Mouse (Mus musculus) megakaryocyte, embryonic 14.5 days (primary cell): ENCODE measurements around the gene Gm7544. TPM values are rescaled to one million over a fixed set of nuclear protein-coding genes. Genes with fewer than 3 reads are reported as not detected.
"Not testable (repeated sequence)": the region's sequence is repeated elsewhere in the genome, so short reads cannot be mapped to it uniquely, and the experiment has no call there.

Source experiments
- H3K27me3 ChIP-seq: replicated peaks from 2 replicates; pipeline ENCODE3; 2012; ENCODE audit warnings: inconsistent platforms
- H3K36me3 ChIP-seq: replicated peaks from 2 replicates; pipeline ENCODE3; 2012; ENCODE audit warnings: low read length, inconsistent platforms, mixed read lengths
- H3K4me1 ChIP-seq: 2 replicates; pipeline ENCODE4 v1.6.1; 2012; ENCODE audit warnings: inconsistent platforms
- H3K4me3 ChIP-seq: replicated peaks from 2 replicates; pipeline ENCODE3; 2012; ENCODE audit warnings: moderate library complexity, mild to moderate bottlenecking, inconsistent platforms
- H3K9me3 ChIP-seq: 2 replicates; pipeline ENCODE4 v1.6.1; 2012; ENCODE audit warnings: inconsistent platforms
- FLI1 ChIP-seq: IDR thresholded peaks from 2 replicates; pipeline ENCODE4 v1.6.1; 2012; ENCODE audit warnings: low read length, inconsistent platforms, mixed read lengths
- GATA1 ChIP-seq: IDR thresholded peaks from 3 replicates; pipeline ENCODE4 v1.6.1; 2012; ENCODE audit warnings: mixed read lengths, low read length, inconsistent platforms, borderline replicate concordance
- polyA plus RNA-seq: library from polyadenylated mRNA; stranded (reverse); fragments of >175 nt; gene quantifications from 2 replicates; pipeline ENCODE4 v1.2.3, GENCODE M21; 2012; ENCODE audit warnings: low replicate concordance; ENCODE audit not compliant: insufficient read depth

Gene Gm7544
- polyA plus RNA-seq, 1 experiment, result not detected

DNA sequence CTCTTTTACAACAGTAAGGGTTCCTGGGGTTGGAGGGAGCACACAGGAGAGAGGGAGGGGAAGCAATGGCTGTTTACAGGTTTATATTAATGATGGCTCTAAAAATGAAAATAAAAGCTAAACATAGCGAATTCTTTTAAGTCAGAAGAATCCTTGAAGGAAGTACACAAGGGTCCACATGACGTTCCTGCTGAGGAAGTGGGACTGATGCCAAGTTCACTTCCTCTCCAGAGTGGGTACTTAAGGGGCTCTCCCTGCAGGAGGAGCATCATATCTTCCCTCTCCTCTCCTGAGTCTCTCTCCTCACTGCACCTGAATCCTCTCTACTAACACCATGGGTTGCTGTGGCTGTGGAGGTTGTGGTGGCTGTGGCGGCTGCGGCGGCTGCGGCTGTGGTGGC lies 31.2 kb downstream of the Gm7544 start, which contains the start of gene A030014E15Rik:
Gene A030014E15Rik (plus strand): TSS at position 268 of the 400 bp plus-strand sequence.
- Histone ChIP-seq H3K4me3 (no peak within 1 kb of the TSS), H3K4me1 (no peaks in the 10 kb centered on the region), H3K27me3 (no peaks in the 10 kb centered on the region), H3K9me3 (peaks cover 7% of the 10 kb centered on the region; the same call in 1 of the 2 replicates), H3K36me3 (no peaks in the 10 kb centered on the region)
- no peak for TF ChIP-seq GATA1
- TF ChIP-seq FLI1, result no peak

DNA sequence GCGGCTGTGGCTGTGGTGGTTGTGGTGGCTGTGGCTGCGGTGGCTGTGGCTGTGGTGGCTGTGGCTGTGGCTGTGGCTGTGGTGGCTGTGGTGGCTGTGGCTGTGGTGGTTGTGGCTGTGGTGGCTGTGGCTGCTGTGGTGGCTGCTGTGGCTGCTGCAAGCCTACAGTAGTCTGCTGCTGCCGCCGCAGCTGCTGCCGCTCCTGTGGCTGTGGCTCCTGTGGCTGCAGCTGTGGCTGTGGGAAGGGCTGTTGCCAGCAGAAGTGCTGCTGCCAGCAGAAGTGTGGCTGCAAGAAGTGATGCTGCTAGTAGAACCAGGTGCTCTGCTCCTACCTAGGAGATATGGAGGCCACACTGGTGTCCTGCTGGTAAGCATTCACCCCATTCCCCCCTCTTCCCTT lies 42.4 kb downstream of the Gm7544 start:
- not testable (repeated sequence) for H3K27me3 ChIP-seq, H3K4me1 ChIP-seq, H3K9me3 ChIP-seq, H3K4me3 ChIP-seq, H3K36me3 ChIP-seq

DNA sequence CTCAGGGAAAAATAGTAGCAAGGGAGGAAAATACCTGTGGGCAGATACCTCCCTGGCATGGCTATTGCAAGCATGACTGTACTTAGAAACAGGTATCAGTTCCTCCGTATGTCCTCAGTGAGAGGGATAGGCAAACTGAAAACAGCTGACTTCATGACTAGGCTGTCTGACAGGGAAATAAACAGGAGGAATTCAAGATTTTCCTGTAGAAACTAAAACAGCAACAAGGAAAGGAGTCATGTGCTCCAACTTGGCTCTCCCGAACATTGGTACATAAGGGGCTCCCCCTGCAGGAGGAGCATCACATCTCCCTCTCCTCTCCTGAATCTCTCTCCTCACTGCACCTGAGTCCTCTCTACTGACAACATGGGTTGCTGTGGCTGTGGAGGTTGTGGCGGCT lies 42.8 kb downstream of the Gm7544 start, which contains the start of gene A030005L19Rik:
Gene A030005L19Rik (plus strand): TSS at position 301 of the 400 bp plus-strand sequence.
- Histone ChIP-seq H3K9me3 (no peaks in the 10 kb centered on the region), H3K4me3 (no peak within 1 kb of the TSS), H3K36me3 (no peaks in the 10 kb centered on the region), H3K27me3 (no peaks in the 10 kb centered on the region), H3K4me1 (0 out of 2 replicates have a peak, but pooled peaks cover 3% of the 10 kb centered on the region)
- TF ChIP-seq FLI1 (no peak), GATA1 (no peak)

DNA sequence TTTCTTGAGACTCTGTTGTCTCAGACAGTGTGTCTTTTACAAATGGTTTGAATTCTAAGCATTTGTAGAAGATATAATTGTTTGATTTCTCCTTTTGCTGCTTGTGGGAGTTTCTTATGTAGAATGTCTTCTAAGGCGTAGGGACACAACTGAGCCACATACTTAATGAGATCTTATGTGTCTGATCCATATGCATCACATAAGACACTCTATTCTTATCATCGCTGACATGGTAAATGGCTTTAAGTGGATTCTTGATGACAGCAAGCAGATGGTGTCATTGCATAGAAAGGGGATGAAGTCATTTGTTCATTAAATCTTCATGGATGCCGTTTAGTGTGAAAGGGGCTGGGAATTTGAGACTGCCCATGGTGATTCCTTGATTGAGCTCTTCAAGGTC lies 49.9 kb downstream of the Gm7544 start:
- no peaks in the 10 kb centered on the region for H3K4me1 ChIP-seq
- no peak for TF ChIP-seq GATA1
- no peak for TF ChIP-seq FLI1
- no peaks in the 10 kb centered on the region for H3K9me3 ChIP-seq
- H3K4me3 ChIP-seq, result no peak overlapping the region
- peaks cover 34% of the 10 kb centered on the region for H3K36me3 ChIP-seq
- no peaks in the 10 kb centered on the region for H3K27me3 ChIP-seq

Other genes with a start within 250 kb of the Gm7544 start
- 380 and 485 TPM in 2 replicates for gene Mff, start 231.1 kb downstream of the Gm7544 start, polyA plus RNA-seq
- gene Tm4sf20, start 187.6 kb downstream of the Gm7544 start, polyA plus RNA-seq, result not detected in 2 replicates
- not detected in 2 replicates for gene Gm47791, start 184.8 kb downstream of the Gm7544 start, polyA plus RNA-seq
- 3.0 and 4.2 TPM in 2 replicates for gene Agfg1, start 116.5 kb downstream of the Gm7544 start, polyA plus RNA-seq
- not detected in 2 replicates for gene A030005L19Rik, start 42.7 kb downstream of the Gm7544 start, polyA plus RNA-seq
- 0.16 TPM in 1 of 2 replicates, not detected in the other for gene A030014E15Rik, start 31.1 kb downstream of the Gm7544 start, polyA plus RNA-seq
- gene Gm6217, start 24.6 kb downstream of the Gm7544 start, polyA plus RNA-seq, result not detected in 2 replicates
- gene A030003K21Rik, start 12.6 kb downstream of the Gm7544 start, polyA plus RNA-seq, result not detected in 2 replicates
- gene Gm47955, start 4.3 kb upstream of the Gm7544 start, polyA plus RNA-seq, result not detected in 2 replicates
- not detected in 2 replicates for gene Gm47959, start 44.5 kb upstream of the Gm7544 start, polyA plus RNA-seq
- not detected in 2 replicates for gene Slc19a3, start 82.4 kb upstream of the Gm7544 start, polyA plus RNA-seq
- gene Krtap28-10, start 86.5 kb upstream of the Gm7544 start, polyA plus RNA-seq, result not detected in 2 replicates
- gene Gm47969, start 88.9 kb upstream of the Gm7544 start, polyA plus RNA-seq, result not detected in 2 replicates
- gene A030005K14Rik, start 103.4 kb upstream of the Gm7544 start, polyA plus RNA-seq, result not detected in 2 replicates
- 1.9 TPM in 1 of 2 replicates, not detected in the other for gene Krtap28-13, start 104.9 kb upstream of the Gm7544 start, polyA plus RNA-seq
- gene Ccl20, start 160.8 kb upstream of the Gm7544 start, polyA plus RNA-seq, result not detected in 2 replicates
- not detected in 2 replicates for gene Daw1, start 203.7 kb upstream of the Gm7544 start, polyA plus RNA-seq